Mouse (Mus musculus): ENCODE measurements around the gene Epn2.

- TF ChIP-seq GATA1 (IDR thresholded peaks at IDR 0.05; ENCODE audit: borderline replicate concordance, low read length) (no peak), FLI1 (IDR thresholded peaks at IDR 0.05; ENCODE audit: low read length) (no peak)
Measured at GRCm38 (mm10) chr11:61563939-61564338, 15.5 kb downstream of the Epn2 start.

All from megakaryocyte, embryonic 14.5 days (primary cell).